Mouse (Mus musculus) hematopoietic stem cell, adult 5-6 weeks (primary cell): ENCODE measurements around the gene Map3k14. TPM values are rescaled to one million over a fixed set of nuclear protein-coding genes. Genes with fewer than 3 reads are reported as not detected.

Experiments
- ATAC-seq, 2 experiments: fragments of 125-278 bp in 1 of 2; replicated peaks in 1 of 2; 2 replicates each; pipeline ENCODE4 v1.8.0; 2016 to 2017; ENCODE audit warnings: inconsistent platforms in 2 of 2, mild to moderate bottlenecking in 2 of 2, moderate number of reproducible peaks in 2 of 2, low read depth in 1 of 2, moderate TSS enrichment in 1 of 2; ENCODE audit not compliant: low FRiP score in 2 of 2, poor library complexity in 2 of 2, severe bottlenecking in 2 of 2, insufficient read depth in 1 of 2, low TSS enrichment in 1 of 2
- total RNA-seq: library from RNA; stranded (forward); fragments of 172-1452, 232-1000 nt; gene quantifications from 2 replicates; pipeline ENCODE4 v1.2.3, GENCODE M21; 2017

Map3k14 gene
- total RNA-seq, 1 experiment from 2014 or later = 4.4 TPM

DNA sequence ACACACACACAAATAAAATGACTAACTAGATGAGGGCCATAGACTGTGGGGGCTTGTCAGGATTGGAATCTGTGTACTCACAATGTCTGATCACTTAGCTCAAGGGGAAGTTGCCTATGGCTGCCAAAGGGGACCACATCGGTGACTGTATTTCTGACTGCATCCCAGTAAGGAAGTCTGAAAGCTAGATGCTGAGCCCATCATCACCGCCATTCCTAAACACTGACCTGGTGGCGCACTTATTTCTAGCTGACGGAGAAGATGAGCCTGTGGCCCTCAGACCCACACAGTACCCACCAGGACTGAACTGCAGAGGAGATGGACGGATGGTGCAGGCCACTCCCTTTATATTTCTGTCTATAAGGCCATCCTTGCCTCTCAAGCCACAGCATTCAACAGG is 7.2 kb downstream of the Map3k14 start:
- ATAC-seq = no peak

DNA sequence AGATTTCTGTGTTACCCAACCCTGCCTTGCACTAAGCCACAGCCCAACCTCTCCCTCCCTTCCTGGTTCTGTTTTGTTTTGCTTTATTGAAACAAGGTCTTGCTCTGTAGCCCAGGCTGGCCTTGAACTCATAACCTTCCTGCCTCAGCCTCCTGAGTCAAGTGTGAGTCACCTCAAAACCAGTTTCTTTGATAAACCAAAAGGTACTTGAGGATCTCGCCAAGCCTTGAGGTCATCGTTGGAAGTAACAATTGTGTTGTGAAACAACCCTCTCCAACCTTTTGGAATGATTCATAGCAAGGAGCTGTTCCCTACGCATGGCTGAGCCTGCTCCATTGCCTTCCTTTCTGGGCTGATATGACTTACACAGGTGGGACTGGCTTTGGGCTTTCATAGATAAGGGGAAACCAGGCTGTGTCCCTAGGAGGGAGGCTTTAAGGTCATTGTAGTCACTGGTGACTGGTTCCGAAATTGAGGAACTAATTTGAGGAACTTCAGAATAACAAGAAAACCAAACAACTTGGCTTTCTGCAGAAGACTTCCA is 9.3 kb downstream of the Map3k14 start:
- ATAC-seq = peak; percentile 51 to 57

DNA sequence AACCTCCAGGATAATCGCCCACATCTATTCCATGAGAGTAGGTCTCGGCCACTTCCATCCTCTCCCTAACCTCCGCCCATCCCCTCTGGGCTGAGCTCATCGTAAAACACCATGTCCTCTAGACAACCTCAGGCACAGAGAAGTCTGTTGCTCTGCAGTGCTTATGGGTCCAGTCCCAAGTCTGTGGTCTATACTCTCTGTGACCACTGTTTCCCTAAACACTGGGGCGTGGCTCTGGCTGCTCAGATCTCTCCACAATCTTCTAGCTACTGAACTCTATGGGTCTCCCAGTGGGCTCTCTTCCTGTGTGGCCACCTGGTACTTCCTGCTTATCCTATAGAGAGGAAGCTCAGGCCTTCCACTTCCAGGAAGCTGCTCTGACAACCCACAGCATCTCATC is 13.7 kb downstream of the Map3k14 start:
- ATAC-seq = peak; percentile 43 to 44

DNA sequence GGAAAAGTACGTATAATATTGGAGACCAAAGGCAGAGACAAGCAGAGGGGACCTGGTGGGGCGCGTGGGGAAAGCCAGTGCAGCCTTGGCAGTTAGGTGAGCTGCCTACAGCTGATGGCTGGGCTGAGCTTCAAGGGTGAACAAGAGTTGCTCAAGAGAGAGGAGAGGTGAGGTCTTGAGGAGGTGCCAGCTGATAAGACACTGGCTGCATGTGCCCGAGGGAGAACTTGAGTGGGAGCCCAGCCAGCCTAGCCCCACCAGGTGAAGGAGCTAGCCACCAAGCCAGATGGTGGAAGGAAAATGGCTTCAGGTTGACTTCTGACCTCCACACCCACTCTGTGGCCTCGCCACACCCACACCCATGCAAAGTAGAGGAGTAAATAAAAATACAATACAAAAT is 14.9 kb downstream of the Map3k14 start:
- ATAC-seq = no peak

DNA sequence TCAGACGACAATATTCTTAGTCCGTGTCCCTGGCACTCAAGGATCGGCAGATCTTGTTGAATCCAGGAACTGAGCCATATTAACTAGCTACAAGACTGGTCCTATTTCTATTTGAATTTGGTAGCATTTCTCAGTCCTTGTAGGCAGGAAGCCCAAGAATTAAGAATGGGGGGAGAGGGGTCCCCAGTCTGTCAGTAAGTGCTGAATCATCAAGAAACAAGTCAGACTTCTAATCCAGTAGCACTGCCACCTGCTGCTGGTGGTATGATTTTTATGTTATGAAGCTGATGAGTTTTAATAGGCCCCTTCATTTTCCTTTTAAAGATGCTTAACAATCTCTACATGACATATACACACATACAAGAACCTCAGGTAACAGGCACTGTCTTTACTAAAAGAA is 16.9 kb downstream of the Map3k14 start:
- no peak for ATAC-seq

DNA sequence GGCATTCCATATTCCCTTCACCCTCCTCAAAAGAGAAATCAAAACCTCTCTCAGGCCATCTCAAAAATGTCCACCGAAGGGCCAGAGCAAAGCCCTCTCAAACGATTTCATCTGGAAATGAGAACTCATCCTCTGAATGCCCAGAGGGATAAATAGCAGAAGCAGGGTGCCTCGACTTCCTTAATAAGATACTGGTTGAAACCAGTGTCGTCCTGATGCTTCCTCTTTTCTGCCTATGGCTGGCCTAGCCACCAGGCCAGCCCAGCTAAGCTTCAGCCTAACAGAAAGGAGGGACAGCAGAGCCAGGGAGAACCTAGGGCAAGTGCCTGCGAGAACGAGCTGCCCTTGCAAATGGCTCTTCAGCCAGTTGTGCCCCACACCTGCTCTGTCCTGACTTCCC is 17.8 kb downstream of the Map3k14 start:
- ATAC-seq = peak; percentile 74 to 81

DNA sequence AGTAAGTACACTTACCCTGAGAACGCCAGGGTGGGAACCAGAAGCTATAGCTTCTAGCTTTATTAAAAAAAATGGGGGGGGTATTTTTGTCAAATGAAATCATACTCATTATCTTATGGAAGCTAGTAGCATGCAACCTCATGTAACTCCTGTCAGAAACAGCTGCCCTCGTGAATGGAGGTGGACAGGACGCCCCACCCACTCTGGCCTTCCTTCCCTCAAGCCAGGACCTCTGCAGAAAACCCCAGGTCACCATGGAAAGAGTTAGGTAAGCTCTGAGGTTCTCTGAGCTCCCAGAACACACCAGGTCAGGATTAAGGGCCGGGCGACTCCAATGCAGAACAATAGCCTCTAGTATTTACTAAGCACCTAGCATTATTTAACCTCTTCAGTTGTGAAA is 18.4 kb downstream of the Map3k14 start:
- no peak for ATAC-seq

DNA sequence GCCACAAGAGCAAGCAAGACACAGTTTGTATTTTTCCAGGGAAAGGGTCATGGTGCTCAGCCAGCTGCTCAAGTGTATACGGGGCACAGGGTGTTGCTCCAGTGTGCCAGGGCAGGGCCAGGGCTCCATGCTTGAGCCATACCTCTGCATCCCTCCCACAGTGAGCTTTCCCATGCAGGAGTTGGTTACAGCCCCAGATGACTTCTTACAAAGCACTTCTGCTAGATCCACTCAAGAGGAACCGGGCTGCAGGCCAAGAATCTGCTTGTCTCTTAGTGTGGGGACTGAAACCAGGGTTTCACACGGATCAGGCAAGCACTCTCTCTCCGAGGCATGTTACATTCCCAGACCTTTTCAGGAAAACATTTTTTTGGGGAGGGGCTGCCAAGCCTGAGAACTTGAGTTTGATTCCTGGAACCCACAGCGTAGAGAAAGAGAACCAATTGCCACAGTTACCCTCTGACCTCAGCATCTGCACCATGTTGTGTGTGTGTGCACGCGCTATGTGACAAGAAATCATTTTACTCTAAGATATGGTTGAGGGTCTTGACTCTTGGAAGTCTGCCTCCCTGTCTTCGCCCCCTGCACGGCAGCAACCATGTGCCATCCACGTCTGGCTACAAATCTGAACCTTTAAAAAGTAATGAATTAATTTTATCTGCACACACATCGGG is 19.6 kb downstream of the Map3k14 start:
- no peak for ATAC-seq

DNA sequence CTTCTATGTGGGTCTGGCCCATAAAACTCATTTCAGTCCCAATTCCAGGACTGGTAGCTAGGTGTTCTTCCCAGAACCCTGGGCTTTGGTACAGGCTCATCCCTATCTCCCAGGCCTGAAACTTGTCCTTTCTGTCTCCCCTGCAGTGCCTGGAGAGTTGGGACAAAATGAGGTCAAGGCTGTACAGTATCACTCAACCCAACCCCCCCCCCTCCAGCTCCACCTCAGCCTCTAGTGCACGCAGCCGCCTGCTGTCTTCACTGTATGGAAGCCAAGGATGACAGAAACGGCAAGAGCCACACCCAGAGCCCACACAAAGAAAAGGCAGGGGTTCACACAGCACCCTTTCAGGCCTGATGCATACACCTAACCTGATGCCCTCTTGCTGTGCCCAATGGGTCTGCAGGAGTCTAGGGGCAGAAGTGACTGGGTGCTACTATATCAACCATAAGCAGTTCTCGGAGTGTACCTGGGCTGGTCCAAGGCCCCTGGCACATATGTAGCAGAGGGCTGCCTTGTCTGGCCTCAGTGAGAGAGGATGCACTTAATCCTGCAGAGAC is 20.5 kb downstream of the Map3k14 start:
- no peak for ATAC-seq

DNA sequence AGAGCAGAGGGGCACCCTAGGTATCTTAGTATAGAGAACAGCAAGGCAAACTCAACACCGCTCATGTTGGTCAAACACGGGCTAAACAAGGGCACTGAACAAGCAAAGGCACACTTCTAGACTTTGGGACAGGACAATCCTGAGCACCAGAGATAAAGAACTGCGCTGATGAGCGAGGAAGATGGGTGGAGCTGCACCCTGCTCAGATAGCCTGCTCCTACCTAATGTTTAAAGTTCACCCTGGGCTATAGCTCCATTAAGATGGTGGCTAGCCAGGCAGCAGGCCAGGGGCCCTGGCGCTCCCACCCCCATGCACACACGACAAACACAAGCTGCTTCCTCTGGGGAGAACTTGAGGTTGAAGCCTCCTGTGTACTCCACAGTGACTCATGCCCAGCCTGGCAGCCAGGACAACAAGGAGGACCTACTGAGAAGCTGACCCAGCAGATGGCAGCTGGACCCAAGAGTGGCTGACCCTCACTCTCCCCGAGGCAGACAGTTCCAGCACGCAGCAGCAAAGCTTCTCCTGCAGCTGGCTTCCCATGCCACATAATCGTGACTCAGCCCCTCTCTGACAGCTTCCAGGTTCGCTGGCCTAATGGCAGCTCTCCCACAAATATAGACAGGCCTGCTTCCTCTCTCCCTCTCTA is 21.1 kb downstream of the Map3k14 start:
- ATAC-seq = peak; percentile 65 to 74

DNA sequence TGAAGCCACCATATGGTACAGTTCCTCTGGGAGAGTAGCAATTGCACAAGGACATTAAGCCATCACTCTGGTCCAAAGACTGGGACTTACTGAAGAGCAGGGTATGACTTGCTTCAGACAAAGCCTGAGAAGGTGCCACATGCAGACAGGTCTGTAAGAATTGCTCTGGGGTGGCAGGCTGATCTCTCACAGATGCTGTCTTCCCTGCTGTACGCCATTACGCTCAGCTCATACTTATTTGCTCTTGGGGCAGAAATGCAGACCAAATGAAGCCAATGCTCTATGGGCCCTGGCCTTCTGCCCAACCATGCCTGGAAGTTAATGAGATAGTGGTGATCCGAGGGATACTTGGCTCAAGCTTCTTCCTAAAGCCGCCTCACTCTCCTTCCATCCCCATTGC is 22.4 kb downstream of the Map3k14 start:
- no peak for ATAC-seq

DNA sequence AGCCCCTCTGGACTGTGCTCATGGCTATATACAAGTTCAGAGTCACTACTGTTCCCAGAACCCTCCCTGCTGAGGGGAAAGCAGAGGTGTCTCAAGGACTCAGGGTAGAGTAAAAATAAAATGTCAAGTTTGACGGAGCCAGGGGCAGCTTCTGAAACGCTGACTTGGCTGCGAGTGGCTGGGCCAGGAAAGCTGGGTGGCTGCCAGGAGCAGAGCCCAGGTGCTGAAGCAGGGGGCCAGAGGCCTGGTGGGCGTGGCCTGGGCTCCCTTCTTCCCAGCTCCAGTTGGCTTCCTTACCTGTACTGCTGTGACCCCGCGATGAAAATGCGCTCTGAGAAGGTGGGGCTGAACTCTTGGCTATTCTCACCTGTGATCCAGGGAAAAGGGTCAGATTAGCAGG is 26.5 kb downstream of the Map3k14 start:
- ATAC-seq = 0 out of 4 replicates have a peak, but pooled peaks of 1 of the 2 experiments have one; percentile 9

DNA sequence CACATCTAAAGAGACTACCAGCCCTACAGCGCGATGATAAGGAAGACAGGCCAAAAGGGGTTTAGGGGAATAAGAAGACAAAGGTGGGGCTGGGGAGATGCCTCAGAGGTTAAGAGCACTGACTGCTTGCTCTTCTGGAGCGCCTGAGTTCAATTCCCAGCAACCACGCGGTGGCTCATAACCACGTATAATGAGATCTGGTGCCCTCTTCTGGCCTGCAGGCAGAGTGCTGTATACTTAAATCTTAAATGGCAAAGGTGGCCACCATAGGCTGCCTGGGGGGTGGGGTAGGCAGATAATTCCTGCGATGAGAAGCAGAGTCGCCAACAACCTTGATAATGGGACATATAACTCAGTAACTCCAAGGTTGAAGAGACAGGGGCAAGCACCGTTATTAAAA is 29.5 kb downstream of the Map3k14 start:
- ATAC-seq = no peak

DNA sequence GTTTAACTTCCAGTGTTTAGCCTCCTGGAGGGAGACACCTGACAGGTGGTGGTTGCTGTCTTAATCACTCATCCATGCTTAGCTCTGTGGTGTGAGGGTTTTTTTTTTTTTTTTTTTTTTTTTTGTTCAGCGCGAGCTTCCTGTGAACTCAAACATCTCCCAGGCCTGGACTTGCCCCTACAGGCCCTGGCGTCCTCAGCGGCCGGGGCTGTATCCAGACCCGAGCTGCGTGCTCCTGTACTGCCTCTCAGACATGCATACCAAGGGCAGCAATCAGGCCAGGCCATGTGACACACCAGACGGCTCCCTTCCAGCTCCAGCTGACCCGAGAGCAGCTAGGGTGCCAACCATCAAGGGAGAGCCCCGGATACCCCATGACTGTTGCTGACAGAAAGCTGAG is 30.4 kb downstream of the Map3k14 start:
- no peak for ATAC-seq

DNA sequence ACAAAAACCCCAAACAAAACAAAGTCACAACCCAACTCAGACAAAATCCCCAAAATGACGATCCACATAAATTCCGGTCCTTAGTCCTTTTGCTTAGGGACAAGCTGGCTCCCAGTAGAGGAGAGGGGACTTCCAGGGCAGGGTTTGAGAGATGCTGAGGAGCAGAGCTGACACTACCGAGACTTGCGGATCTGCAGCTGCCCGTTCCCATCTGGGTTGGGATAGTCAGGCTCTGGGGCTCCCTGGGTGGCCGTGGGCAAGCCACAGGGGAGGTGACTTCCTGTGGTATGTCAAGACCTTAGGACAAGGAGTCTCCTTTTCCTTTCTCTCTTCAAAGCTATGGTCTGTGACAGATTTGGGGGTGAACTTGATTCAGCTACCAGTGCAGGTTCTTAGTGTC is 30.8 kb downstream of the Map3k14 start:
- no peak for ATAC-seq

DNA sequence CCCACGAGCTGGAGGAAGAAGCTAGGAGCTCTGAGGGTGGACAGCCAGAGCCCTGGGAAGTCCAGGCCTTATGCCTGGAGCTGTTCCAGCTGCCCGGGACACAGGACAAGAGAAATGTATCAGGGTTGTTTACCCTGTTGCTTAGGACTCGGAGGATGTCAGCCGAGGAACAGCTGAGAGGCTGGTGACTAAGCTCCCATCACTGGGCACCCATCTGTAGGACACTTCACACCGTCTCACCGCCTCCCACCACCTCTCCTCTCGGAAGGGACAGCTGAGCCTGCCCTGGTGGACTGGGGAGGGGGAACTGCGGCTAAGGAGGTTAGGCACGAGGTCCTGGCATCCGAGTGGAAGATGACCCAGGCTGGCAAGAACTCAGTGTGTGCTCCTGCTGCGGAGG is 31.6 kb downstream of the Map3k14 start:
- ATAC-seq = no peak

DNA sequence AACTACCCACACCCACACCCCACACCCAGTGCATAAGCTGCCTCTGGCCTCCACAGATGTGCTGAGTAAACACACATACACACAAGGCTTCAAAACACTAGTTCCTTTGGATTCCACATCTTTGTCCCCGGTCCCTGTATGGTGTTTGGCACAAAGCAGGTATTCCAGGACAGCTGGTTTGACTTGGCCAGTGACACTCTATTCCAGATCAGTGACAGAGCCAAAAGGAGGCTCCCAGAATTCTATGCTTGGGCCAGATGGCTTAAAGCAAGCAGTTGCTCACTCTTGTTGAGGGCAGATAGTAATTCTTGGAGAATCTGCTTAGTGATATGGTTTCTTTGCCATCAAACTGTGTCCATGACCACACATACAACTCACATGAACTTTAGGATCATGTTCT is 32.8 kb downstream of the Map3k14 start:
- no peak for ATAC-seq

DNA sequence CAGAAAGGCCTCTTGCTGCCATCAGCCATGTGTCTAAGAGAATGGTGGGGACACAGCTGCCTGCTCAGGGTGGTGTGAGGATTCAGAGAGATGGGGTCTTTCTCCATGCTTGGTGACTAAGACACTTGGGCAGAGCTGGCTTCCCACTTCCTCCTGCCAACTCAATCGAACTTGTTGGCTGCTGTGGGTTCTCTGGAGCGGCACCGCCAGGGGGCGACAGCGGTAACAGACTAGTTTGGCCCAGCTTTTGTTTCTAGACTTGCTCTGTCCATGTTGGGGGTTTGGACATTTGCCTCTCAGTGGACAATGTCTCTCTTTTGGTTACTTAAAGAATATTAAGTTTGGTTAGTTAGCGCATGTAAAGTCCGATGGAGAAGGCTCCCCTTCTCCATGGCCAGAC is 34.3 kb downstream of the Map3k14 start:
- peak; percentile 68 to 70; a peak in 3 of 4 replicates for ATAC-seq

DNA sequence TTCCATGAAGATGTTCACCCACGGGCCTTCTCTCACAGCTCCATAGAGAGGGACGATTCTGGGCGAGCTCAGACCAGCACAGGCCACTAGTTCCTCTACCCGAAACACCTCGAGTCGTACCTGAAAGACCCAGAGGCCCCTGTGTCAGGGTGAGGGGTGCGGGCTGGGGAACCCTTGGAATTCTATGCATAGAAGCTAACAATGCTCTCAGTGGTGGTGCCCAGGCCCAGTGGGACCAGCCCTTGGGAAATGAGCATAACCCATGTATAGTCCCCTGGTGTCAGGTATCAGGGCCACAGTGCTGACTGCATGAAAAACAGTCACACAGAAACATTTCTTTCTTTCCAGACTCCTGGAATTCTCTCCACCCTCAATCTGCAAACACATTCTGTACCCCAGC is 35.9 kb downstream of the Map3k14 start:
- ATAC-seq = no peak
